Mouse (Mus musculus): ENCODE measurements at regions not wholly inside any gene's neighbourhood (a gene's known extent, or its start where the extent isn't known, plus 50 kb on each side); places are given as distances from the start of the nearest gene placed in this dataset.

DNA sequence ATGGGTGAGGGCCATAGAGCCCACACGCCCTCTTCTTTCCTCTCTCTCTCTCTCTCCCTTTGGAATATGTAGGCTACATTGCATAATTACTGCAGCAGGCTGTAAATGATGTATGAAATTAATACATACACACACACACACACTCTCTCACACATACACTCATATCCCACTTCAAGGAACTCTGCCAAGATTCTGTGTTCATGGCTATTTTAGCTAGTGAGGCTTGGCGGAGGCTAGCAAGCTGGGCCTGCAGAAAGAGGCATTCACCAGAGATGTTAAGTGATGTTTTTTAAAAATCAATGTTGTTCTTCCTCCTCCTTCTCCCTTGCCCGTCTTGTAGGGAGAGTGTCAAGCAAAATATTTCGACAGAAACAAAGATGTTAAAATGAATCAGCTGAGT is 325.1 kb downstream of the Med10 start:
- no peak for DNase-seq (ENCODE audit: low read depth, low spot score)

DNA sequence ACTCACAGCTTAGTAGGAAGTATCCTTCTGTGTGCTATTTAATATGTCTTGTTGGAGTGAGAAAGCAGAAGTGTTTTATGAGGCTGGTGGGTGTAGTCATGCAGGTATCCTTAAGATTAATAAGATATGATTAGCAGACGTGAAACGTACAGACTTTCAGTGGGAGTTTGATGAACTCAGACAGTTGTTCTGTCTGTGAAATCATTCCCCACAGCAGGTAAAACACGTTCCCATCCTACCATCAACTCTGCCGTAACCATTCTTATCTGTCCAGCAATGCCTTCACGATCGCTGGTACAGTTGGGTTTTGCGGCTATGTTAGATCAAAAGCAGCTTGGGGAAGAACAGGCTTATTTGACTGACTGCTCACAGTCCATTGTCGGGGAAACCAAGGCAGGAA is 332.3 kb downstream of the Med10 start:
- no peak for DNase-seq (ENCODE audit: low read depth, low spot score)

DNA sequence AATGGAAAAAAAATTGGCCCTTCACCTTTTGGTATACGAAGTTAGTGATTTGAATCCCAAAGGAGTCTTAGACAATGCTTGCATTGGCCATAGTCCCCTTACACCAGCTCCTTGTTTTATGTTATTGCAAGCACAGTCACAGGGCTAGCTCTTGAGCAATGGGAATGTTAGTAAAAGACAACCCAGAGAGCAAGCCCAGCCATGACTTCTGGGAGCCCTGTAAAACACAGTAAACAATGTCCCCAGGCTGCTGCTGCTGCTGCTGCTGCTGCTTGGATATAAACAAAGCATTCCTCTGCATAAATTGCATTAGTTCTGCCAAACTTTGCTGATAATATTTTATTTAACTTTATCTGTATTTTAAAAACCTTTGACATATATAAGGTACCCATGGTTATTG is 334.0 kb downstream of the Med10 start:
- no peak for DNase-seq (ENCODE audit: low read depth, low spot score)

DNA sequence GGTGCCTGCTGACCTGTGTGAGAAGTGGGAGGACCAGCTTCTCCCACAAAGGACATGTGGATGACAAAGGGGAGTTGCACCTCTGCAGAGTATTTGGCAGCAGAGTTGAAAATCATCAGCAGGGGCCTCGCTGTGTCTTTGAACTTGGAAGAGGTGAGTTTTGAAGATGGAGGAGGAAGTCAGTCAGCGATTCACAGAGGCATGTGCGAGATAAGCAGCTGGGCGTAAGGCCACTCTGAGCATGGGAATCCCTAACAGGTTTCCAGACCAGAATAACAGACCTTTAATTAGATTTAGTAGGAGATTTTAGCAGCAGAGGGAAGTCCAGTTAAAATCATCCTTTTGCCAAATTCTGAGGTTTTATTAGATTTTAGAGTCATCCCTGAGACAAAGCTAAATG is 342.3 kb downstream of the Med10 start:
- DNase-seq (ENCODE audit: low read depth, low spot score): no peak

DNA sequence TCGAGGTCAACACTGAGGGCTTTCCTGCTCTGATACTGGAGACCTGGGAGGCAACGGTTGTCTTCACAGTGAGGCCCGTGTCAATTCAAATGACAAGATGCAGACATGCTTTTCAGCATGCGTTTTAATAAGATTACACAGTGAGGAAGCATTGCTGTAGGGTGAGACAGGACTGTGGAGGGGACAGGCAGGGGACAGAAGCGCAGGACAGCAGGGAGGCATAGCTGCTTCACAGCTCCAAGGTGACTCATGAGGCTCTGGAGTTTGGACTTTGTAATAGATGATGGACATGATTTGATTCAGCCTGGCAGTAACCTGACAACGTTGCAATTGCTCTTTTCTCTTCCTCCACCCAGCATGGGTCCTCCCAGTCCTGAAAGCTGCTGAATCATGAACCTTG is 343.3 kb downstream of the Med10 start:
- no peak for DNase-seq (ENCODE audit: low read depth, low spot score)

DNA sequence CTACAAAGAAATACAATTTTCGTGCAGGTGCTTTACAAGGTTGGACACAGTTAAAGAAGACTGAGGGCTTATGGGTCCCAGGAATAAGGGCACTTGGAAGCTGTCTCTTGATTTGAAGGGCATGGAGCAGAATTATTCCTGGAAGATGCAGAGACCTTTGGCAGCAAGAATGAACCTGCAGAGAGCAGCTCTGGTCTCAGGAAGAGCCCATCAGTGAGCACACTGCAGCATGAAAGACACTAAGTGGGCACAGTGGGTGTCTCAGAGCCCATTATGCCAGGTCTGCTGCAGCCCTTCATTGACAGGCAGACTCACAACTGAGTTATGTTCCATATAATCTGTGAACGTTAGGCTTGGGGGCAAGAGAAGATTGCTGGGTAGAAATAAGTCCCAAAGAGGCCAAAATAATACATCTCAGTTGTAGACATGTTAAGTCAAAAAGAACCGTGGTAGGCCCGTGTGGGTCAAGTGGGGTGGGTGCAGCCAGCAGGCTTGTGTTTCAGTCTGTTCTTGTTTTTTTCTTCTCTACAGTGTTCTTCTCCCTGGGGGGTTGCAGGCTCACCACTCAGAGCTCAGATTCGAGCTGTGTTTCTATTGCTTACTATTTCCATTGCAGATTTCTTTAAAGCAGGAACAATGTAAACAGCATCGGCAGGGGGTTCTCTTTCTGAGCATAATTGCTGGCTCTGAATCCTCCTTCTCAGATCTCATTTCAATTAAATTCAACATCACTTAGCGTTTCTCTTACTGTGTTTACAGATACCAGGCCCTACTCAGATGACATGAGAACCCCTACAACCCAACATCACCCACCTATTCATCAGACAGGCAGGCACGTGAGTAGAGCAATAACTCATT is 347.1 kb downstream of the Med10 start:
- DNase-seq (ENCODE audit: low read depth, low spot score): no peak

DNA sequence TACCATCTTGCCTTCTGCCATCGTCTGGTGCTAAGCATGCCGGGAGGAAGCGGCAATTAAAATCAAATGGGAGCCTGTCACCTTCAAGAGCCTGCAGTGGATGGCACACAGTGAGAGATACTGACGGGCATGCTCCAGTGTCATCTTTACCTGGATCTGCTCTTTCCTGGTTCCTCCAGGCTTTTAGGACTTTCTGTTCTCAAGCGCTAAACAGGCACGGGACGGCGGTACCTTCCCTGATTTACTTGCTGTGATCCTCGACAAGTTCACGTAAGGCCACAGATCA is 347.6 kb downstream of the Med10 start:
- DNase-seq (ENCODE audit: low read depth, low spot score): no peak

DNA sequence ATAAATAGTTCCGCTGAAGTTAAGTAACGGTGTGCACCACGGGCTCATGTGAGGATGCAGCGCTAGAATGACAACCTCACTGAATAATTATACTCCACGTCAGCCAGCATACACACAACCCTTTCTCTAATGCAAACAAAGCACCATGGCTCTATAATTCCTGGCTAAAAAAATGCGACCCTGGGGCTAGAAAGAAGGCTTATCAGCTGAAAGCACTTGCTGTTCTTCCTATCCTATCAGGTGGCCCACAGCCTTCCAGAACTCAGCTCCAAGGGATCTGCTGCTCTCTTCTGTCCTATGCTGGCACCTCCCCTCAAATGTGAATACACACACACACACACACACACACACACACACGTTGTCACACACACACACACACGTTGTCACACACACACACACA is 350.9 kb downstream of the Med10 start:
- no peak for DNase-seq (ENCODE audit: low read depth, low spot score)

DNA sequence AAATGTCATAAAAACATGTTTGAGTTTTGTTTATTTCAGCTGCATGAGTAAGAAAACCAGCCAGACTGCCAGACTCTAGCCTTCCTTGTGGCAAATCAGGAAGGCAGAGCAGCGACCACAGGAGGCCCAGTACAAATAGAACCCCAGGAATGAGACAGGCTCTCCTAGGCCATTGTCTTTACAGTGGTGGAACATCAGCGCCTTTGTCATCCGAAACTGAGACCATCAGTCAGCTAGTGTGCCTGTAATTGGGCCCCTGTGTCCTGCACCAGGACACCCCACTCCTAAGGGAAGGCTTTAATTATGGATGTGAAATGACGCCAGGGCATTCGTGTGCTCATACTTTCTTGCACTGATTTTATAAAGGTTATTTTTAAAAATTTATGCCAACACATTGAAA is 353.4 kb downstream of the Med10 start:
- DNase-seq (ENCODE audit: low read depth, low spot score): no peak

DNA sequence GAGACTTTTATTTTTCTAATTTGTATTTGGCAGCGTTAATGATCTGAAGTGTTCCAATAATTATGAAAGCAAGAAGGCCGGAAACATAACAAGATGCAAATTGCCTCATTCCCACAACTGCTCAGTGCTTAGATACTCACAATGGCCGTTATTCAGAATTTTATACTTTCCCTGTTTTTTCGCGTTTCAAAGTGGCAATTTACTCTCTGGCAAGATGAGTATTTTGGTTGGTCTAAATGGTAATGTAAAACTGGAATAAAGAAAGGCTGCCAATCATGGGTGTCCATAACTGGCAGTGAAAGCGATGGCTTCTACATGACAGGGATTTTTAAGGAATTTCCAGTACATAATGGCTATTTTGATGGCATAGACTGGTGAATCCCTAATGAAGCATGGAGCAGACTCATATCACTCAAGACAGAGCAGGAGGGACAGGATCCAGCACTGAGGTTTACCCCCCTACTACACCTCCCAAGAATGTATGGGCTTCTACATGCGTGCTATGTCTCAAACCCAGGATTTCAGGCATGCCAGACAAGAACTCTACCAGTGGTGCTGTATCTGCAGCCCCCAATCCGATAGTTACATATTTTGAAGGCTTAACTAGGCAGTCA is 354.9 kb downstream of the Med10 start:
- DNase-seq (ENCODE audit: low read depth, low spot score): no peak

DNA sequence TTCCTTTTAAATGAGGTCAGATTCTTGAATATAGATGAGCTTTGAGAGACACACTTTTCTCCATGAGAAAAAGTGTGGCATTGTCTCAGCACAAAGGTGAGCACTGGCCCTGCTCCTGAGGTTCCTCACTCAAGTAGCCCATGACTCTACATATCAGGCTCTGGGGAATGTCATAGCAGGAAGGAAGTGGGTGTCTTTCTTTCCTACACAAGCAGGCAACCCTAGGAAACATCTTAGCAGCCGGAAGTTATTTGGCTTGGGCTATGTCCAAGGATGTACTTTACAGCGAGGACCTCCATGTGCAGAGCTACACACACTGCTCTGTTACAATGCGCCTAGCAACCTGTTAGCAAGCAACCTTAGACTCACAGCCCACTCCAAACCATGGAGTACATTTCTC is 356.9 kb downstream of the Med10 start:
- DNase-seq (ENCODE audit: low read depth, low spot score): no peak

DNA sequence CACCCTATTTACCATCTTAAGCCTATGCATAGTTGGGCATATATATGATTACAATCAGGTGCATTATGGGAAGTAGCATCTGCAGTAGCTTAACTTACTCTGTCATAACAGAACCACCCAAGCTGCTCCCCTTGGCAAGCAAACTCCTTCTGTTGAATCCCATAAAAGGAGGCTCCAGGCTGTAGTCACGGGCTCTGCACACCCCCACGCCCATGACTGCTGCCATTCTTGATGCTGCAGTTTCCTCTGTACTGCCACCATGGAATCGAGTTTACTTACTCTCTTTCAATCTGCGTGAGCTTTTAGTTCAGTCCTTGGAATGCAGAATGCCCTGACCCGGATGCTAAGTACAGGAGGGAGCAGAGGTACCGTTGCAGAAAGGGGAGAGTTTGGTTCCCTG is 357.4 kb downstream of the Med10 start:
- no peak for DNase-seq (ENCODE audit: low read depth, low spot score)

DNA sequence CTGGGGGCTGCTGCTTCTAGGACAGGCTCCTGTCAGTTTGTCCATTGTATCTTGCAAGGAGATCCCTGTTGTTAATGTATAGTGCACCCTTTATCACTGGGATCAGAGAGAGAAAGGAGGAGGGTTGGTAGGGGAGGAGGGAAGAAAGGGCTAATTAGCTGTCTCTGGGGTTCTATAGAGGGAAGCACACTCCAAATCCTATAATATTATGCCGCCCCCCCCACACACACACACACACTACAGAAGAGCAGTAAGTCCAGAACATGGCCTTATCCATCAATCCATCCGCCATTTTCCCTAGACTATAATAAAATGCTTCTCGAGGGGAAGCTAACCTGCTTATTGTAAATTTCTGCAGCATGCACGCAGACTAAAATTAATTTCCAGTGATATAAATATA is 359.9 kb downstream of the Med10 start:
- DNase-seq (ENCODE audit: low read depth, low spot score): no peak

DNA sequence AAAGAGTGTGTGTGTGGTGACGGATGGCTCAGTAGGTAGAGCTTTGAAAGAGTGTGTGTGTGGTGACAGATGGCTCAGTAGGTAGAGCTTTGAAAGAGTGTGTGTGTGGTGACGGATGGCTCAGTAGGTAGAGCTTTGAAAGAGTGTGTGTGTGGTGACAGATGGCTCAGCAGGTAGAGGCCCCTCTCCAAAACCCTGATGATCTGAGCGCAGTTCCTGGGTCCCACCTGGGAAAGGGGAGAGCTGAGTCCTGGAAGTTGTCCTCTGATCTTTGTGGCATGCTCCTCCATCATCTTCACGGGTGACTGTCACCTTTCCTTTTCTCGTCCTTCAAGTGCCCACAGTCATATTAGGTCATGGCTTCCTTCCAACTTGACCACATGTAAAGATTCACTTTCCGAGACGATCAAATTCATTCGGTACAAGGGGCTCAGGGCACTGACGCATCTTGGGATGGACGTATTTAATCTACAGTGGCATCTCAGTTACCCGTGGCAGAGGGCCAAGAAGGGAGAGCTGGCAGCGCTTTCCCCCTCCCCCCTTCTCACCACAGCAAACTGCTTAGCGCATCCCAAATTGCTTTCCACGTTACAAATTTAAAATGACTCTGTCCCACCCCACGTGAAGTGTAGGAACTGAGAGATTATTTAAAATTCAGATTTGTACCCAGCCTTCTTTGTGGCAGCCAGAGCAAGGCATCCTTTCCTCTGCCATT is 363.5 kb downstream of the Med10 start:
- no peak for DNase-seq (ENCODE audit: low read depth, low spot score)

DNA sequence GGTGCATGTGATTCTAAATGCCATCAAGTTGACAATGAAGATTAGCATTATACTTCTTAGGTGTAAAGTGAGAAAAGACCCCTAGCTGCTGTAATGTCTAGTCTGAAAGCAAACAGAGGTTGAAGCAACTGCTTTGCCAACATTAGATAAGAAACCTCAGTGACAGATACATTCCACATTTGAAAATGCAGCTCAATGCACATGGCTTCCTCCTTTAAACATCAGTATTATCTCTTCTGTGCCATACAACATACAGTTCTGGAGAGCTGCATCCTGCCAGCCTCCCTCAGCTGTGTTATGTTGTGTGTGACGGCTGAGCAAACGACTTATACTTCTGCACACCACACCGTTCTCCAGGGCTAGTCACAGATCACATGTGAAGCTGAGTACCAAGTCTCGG is 365.6 kb downstream of the Med10 start:
- DNase-seq (ENCODE audit: low read depth, low spot score): no peak

DNA sequence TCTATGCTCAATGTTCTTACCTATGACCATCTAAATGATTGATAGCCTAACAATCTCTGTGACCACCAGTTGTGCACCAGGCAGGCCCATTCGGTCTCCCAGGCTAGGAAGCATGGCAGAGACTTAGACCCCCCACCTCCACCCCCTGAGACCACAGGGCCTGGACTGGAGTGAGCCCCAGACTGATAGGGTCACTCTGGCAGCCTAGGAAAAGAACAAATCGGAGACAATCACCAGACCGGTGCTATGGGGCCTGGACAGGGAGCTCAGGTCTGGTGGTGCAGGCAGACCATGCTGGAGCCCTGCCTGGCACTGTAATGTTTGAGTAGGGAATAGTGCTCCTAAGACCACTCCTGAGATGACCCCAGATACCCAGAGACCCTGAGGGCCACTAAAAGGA is 366.7 kb downstream of the Med10 start:
- DNase-seq (ENCODE audit: low read depth, low spot score): no peak

DNA sequence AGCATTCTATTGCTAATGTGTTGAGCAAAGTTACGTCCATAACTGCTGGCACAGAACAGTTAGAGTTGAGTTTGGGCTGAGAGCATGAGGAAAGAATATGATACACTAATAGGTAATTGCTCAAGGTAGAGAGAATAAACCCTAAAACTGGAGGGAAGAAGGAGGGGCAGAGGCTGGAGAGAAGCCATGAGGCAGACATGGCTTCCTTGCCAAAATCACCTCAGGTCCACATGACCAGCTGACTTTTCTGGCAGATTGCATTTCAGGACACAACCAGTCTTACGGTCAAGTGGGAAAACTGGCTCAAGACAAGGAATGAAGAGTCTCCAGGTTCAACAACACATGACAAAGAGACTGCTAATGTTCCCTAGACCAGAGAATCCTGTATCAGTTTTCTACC is 374.9 kb downstream of the Med10 start:
- DNase-seq (ENCODE audit: low read depth, low spot score): no peak

DNA sequence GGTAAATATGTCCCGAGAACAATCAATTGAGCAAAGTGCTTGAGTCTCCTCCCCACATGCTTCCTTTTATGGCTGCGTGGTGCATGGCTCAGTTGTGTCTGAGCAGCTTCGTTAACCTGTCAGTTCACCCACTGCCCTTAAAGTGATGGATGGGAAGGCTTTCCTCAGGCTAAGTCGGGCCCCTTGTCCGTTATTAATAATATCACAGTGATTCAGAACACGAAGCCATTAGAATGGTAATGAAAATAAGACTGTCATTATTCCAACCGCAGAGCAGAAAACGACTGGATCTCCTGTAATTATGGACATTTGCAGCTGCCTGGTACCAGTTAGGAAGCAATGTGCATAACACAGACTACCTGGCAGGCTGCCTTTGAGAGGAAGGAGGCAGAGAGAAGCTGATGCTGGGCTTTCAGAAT is 375.9 kb downstream of the Med10 start:
- no peak for DNase-seq (ENCODE audit: low read depth, low spot score)

DNA sequence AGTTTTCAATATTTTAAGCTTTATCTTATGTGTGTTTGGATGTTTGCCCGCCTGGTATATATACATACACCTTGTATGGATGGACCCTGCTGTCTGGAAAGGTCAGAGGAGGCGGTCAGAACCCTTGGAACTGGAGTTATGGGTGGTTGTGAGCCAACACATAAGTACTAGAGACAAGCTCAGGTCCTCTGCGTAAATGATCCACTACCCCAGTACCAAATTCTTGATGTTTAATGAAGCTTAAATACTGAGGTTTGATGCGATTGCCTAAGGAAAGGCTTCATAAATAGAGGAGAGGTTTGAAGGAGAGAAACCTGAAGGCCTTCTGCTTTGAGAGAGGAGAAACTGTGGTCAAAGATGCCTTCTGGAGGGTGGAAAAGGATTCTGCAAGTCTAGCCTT is 388.8 kb downstream of the Med10 start:
- no peak for DNase-seq (ENCODE audit: low read depth, low spot score)

DNA sequence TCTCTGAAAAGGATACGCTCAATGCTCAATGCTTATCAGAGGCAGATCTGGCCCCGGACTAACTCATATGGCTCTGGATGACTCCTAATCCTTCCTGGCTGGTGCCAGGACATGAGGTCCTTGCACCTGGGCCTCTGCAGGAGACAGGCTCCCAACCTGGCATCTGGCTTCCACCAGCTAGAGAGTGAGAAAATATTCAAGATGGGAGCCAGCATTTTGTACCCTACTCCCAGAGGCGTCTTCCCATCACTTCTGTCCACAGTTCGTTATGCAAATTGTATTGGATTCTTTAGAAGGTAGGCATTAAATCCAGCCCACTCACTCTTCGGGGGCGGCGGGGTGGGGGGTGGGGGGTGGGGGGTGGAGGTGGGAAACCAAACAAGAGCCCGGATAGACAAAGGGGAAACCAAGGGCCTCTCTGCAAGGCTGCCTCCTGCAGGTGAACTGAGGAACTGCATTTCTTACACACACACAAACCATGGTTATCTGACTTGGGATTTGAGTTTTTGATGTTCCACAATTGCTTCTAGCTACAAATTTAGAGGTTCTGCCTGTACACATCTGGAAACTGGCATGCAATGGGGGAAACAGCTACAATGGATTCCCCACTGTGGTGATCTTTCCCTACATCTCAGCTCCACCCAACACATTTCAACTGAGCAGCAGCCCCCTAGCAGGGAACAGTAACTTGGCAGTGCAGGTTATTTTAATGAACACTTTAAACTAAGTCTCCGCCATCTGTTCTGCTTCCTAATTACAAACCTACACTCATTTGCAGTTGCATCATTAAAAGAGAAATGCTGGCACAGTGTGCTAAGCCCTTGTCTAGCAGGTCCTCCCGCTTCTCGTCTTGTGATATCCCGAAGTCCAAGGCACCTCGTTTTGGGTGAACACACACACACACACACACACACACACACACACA is 390.2 kb downstream of the Med10 start:
- no peak for DNase-seq (ENCODE audit: low read depth, low spot score)

DNA sequence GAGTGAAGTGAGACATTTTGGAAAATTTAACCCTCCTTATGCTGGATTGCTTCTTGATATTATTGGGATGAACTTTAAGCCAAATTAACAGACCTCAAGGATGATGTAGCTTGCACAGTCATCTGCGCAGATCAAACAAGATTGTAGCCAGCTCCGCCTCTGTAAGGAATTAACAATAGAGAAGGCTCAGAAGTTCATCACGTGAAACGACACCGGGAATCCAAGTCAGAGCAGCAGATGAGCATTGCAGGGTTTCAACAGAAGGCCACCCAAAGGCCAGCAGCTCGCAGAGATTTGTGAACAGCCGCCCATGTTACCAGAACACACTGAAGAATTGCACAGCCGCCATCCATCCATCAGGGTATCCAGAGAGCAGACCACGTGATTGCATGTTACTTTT is 391.1 kb downstream of the Med10 start:
- DNase-seq (ENCODE audit: low read depth, low spot score): no peak

DNA sequence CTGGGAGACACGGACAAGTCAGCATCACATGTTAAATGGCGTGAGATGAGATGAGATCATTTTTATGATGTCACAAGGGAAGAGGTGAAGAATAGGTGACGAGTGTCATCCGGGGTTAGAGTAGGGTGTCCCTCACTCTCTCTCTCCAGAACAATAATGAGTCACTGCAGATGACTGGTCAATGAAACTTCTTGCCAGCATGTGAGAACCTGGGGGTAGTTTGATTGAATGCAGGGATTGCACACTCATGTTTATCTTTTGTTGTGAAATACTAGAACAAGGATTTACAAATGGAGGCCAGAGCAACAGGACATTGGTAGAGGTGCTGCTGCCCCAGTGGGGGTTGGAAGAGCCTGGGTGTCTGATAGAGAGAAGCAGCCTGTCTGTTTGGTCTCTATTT is 393.7 kb downstream of the Med10 start:
- no peak for DNase-seq (ENCODE audit: low read depth, low spot score)
